In genomic region chr7:141666190-141666589, GRCm38 (mm10) we compare ENCODE assay signal across 9 mouse cellular contexts. TPM values are rescaled to one million over a fixed set of nuclear protein-coding genes. Genes with fewer than 3 reads are reported as not detected.
DNase-seq lines count a peak whose midpoint lies in the region; ATAC-seq and TF ChIP-seq lines count a peak whose summit lies in the region.
"Had no signal": no experiment of that assay in that cellular context is flagged by ENCODE, and none has a peak within 500 bp of the region (broad histone marks: within the 10 kb centered on the region; RNA-seq: fewer than 3 reads in every experiment).

No protein-coding gene starts in this region.

- no peak for ATAC-seq in Patski
- ATAC-seq in neutrophil, adult 5-6 weeks (ENCODE audit: extremely low read depth, insufficient number of reproducible peaks, low FRiP score, poor library complexity, severe bottlenecking), result 0 out of 2 replicates have a peak, but pooled peaks have one; percentile 16

- intact Hi-C loops in left cerebral cortex, postnatal 4 days (cut with DNase I), result no loop called here

- peak; percentile 73 for TF ChIP-seq CTCF in Patski (IDR thresholded peaks at IDR 0.05)

- CTCF ChIA-PET in Patski (lab: Charles Lee), result interaction anchor here (1.2 kb wide), 1 partner anchor 12 kb away, joined by 3 read pairs; no protein-coding TSS in a partner anchor

- peak; percentile 14 for DNase-seq in ovary, adult 18-20 months (ENCODE audit: low spot score)
- DNase-seq in ovary, postnatal 10 days (ENCODE audit: low spot score), result no peak
- DNase-seq in Patski (ENCODE audit: low read depth, low spot score), result no peak
- peak; percentile 50 for DNase-seq in cerebellum, adult 9-10 months
- DNase-seq in heart, postnatal 4 days, result peak; percentile 68
- peak; percentile 19 for DNase-seq in left cerebral cortex, postnatal 4 days
- DNase-seq in right cerebral cortex, postnatal 14 days, result no peak

- no peaks in the 10 kb centered on the region for H3K27me3 ChIP-seq in Patski
- H3K27me3 ChIP-seq: hindbrain, embryonic 15.5 days had no signal

- POLR2A ChIA-PET in Patski (lab: Charles Lee), result no interaction called here

- in situ Hi-C loops in Patski (cut with MboI; ENCODE audit: low pct_unique_long_range_greater_than_20kb), result loop anchor here (25.0 kb wide), 1 partner anchor 129 kb away; the partner anchor contains the start of gene Chid1

RNA-seq across cellular contexts. Expression of gene Muc6, which starts 11.1 kb away (rescaled TPM):
- 0.05 TPM for polyA plus RNA-seq in Patski (2021)
- total RNA-seq in heart, postnatal 4 days (2021), result not detected
- total RNA-seq in left cerebral cortex, postnatal 4 days (2021), result not detected
- not detected in 2 replicates for total RNA-seq in neutrophil, adult 5-6 weeks (2017)

RNA-seq across cellular contexts. Expression of gene Muc2, which starts 23.9 kb away (rescaled TPM):
- polyA plus RNA-seq in Patski (2021), result 0.33 TPM
- total RNA-seq in heart, postnatal 4 days (2021), result under 1 TPM in 1 of 2 experiments, not detected in 1; 0.74 TPM
- total RNA-seq in left cerebral cortex, postnatal 4 days (2021), result 1 to 10 TPM in 1 of 2 experiments, under 1 TPM in 1; 0.68 to 1.4 TPM
- not detected in 2 replicates for total RNA-seq in neutrophil, adult 5-6 weeks (2017)

Comparison
In these comparisons a context has a peak if more than half of its experiments do, and no peak if none do; other contexts are left out.
1. DNase-seq: peak in ovary, adult 18-20 months (single experiment), cerebellum, adult 9-10 months (single experiment), heart, postnatal 4 days (single experiment) and left cerebral cortex, postnatal 4 days (single experiment); none in ovary, postnatal 10 days (single experiment), Patski (single experiment) and right cerebral cortex, postnatal 14 days (single experiment).